ENCODE assay signal across 11 mouse cellular contexts in the genomic region with DNA sequence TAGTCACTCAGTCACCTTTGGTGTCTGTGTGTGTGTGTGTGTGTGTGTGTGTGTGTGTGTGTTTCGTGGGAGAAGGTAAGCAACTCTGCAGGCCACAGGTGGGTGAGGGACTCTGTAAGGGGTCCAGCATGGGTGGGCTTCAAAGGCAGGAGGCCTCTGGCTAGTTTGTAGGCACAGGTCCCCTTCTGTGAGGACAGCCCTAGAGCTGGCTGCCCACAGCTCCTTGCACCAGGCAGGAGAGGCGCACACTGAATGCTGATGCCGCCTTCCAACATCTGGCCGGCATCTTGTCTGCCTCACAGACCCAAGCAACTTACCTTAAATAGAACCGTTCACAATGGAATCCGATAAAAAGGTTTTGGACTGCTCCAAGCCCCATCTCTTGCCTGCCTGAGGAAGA. TPM values are rescaled to one million over a fixed set of nuclear protein-coding genes. Genes with fewer than 3 reads are reported as not detected.
DNase-seq lines count a peak whose midpoint lies in the region; ATAC-seq and TF ChIP-seq lines count a peak whose summit lies in the region.
"Had no signal": no experiment of that assay in that cellular context is flagged by ENCODE, and none has a peak within 500 bp of the region (broad histone marks: within the 10 kb centered on the region; RNA-seq: fewer than 3 reads in every experiment).

No protein-coding gene starts in this region.

- intact Hi-C loops in gastrocnemius, adult 2 months (cut with DNase I) = loop anchor here (5.0 kb wide), 2 partner anchors 67 to 192 kb away; a partner anchor contains a TSS

- no peak overlapping the region for H3K9ac ChIP-seq in kidney, postnatal 0 days (ENCODE audit: low read depth, low read length)
- H3K9ac ChIP-seq in embryonic facial prominence, embryonic 12.5 days = no peak overlapping the region
- H3K9ac ChIP-seq in limb, embryonic 13.5 days = peak overlapping the region; percentile 39; the same call in 1 of the 2 replicates
- H3K9ac ChIP-seq: hindbrain, embryonic 15.5 days; liver, embryonic 15.5 days had no signal

- no peak overlapping the region; the same call in 1 of the 2 replicates for H3K4me3 ChIP-seq in gastrocnemius, adult 2 months
- H3K4me3 ChIP-seq in kidney, postnatal 0 days (replicated peaks; ENCODE audit: low read depth, low read length) = no peak overlapping the region
- no peak overlapping the region for H3K4me3 ChIP-seq in embryonic facial prominence, embryonic 12.5 days
- H3K4me3 ChIP-seq in limb, embryonic 13.5 days = no peak overlapping the region
- H3K4me3 ChIP-seq: erythroblast, embryonic 14.5 days; hindbrain, embryonic 15.5 days; liver, embryonic 15.5 days had no signal

- TF ChIP-seq CTCF in gastrocnemius, adult 2 months (IDR thresholded peaks at IDR 0.05) = no peak
- TF ChIP-seq CTCF in kidney, postnatal 0 days (IDR thresholded peaks at IDR 0.05; ENCODE audit: low read depth) = no peak

- DNase-seq in gastrocnemius, adult 2 months = no peak
- no peak for DNase-seq in gastrocnemius, adult 8-10 months (ENCODE audit: low spot score in 2 of 2)
- DNase-seq in kidney, postnatal 0 days (ENCODE audit: low spot score) = no peak
- no peak for DNase-seq in kidney, adult 9 months
- no peak for DNase-seq in layer of hippocampus, postnatal 25 days (ENCODE audit: extremely low spot score in 1 of 2, low spot score in 1 of 2)
- no peak for DNase-seq in urinary bladder, postnatal 10 days (ENCODE audit: low spot score)

- peak overlapping the region; percentile 79 for H3K27ac ChIP-seq in gastrocnemius, adult 2 months
- H3K27ac ChIP-seq in kidney, postnatal 0 days = peak overlapping the region; percentile 88
- peak overlapping the region; percentile 58; the same call in 1 of the 2 replicates for H3K27ac ChIP-seq in embryonic facial prominence, embryonic 12.5 days
- peak overlapping the region; percentile 81 for H3K27ac ChIP-seq in limb, embryonic 13.5 days
- H3K27ac ChIP-seq: liver, embryonic 15.5 days had no signal

- H3K4me2 ChIP-seq in kidney, postnatal 0 days (ENCODE audit: low read length) = no peak overlapping the region
- H3K4me2 ChIP-seq in embryonic facial prominence, embryonic 12.5 days (replicated peaks) = no peak overlapping the region
- peak overlapping the region; percentile 39 for H3K4me2 ChIP-seq in limb, embryonic 13.5 days (replicated peaks)
- H3K4me2 ChIP-seq: liver, embryonic 15.5 days had no signal

- no peak for ATAC-seq in kidney, postnatal 0 days (replicated peaks; ENCODE audit: low FRiP score, low read depth)
- ATAC-seq in embryonic facial prominence, embryonic 12.5 days (ENCODE audit: insufficient number of reproducible peaks, insufficient read depth, low FRiP score, low TSS enrichment) = no peak
- ATAC-seq in limb, embryonic 13.5 days (ENCODE audit: low FRiP score, low read depth) = no peak

- no peaks in the 10 kb centered on the region for H3K27me3 ChIP-seq in kidney, postnatal 0 days (ENCODE audit: insufficient read depth, low read length)
- no peaks in the 10 kb centered on the region for H3K27me3 ChIP-seq in embryonic facial prominence, embryonic 12.5 days
- no peaks in the 10 kb centered on the region for H3K27me3 ChIP-seq in limb, embryonic 13.5 days
- H3K27me3 ChIP-seq: hindbrain, embryonic 15.5 days had no signal

- peaks cover 36% of the 10 kb centered on the region for H3K4me1 ChIP-seq in kidney, postnatal 0 days (replicated peaks; ENCODE audit: insufficient read depth, low read length)
- peaks cover 67% of the 10 kb centered on the region for H3K4me1 ChIP-seq in embryonic facial prominence, embryonic 12.5 days
- H3K4me1 ChIP-seq in limb, embryonic 13.5 days = peaks cover 77% of the 10 kb centered on the region

- no peaks in the 10 kb centered on the region for H3K9me3 ChIP-seq in kidney, postnatal 0 days (replicated peaks; ENCODE audit: low read length)
- no peaks in the 10 kb centered on the region for H3K9me3 ChIP-seq in embryonic facial prominence, embryonic 12.5 days
- H3K9me3 ChIP-seq in limb, embryonic 13.5 days = no peaks in the 10 kb centered on the region
- H3K9me3 ChIP-seq: hindbrain, embryonic 15.5 days; liver, embryonic 15.5 days had no signal

- peaks cover 11% of the 10 kb centered on the region for H3K36me3 ChIP-seq in kidney, postnatal 0 days (ENCODE audit: insufficient read depth, low read length)
- peaks cover 17% of the 10 kb centered on the region for H3K36me3 ChIP-seq in embryonic facial prominence, embryonic 12.5 days
- peaks cover 21% of the 10 kb centered on the region for H3K36me3 ChIP-seq in limb, embryonic 13.5 days
- H3K36me3 ChIP-seq: hindbrain, embryonic 15.5 days had no signal

- WGBS in kidney, postnatal 0 days = 63% methylated on average over 6 of the region's 6 CpGs
- WGBS in embryonic facial prominence, embryonic 12.5 days = 53% methylated on average over 6 of the region's 6 CpGs
- whole genome bisulfite sequencing in limb, embryonic 13.5 days = 34% methylated on average over 6 of the region's 6 CpGs

RNA-seq across cellular contexts. Expression of a gene that starts 12.2 kb away (rescaled TPM):
- under 1 TPM in 1 of 2 experiments, not detected in 1; 0.26 TPM for total RNA-seq in gastrocnemius, adult 2 months (2021)
- total RNA-seq in gastrocnemius, adult 8-10 months (2022) = under 1 TPM in 1 of 4 experiments, not detected in 3; 0.59 TPM
- polyA plus RNA-seq in kidney, postnatal 0 days (2015; fragmentation: Nextera tagmentation; extraction: Ambion mirVana) = 19.1 and 19.6 TPM in 2 replicates
- 2.2 and 3.7 TPM in 2 replicates for polyA plus RNA-seq in embryonic facial prominence, embryonic 12.5 days (2016; fragmentation: Nextera tagmentation; extraction: Ambion mirVana)
- 2.8 and 5.9 TPM in 2 replicates for polyA plus RNA-seq in limb, embryonic 13.5 days (2015; fragmentation: Nextera tagmentation; extraction: Ambion mirVana)
- 1 to 10 TPM; 2.8 to 5.6 TPM for total RNA-seq in layer of hippocampus, postnatal 25 days (2021)
- polyA plus RNA-seq: erythroblast, embryonic 14.5 days; liver, embryonic 15.5 days had no signal

RNA-seq across cellular contexts. Expression of a gene that starts 12.6 kb away (rescaled TPM):
- not detected for total RNA-seq in gastrocnemius, adult 2 months (2021)
- total RNA-seq in gastrocnemius, adult 8-10 months (2022) = not detected
- 0.11 and 0.54 TPM in 2 replicates for polyA plus RNA-seq in kidney, postnatal 0 days (2015; fragmentation: Nextera tagmentation; extraction: Ambion mirVana)
- 0.13 TPM in 1 of 2 replicates, not detected in the other for polyA plus RNA-seq in embryonic facial prominence, embryonic 12.5 days (2016; fragmentation: Nextera tagmentation; extraction: Ambion mirVana)
- polyA plus RNA-seq in limb, embryonic 13.5 days (2015; fragmentation: Nextera tagmentation; extraction: Ambion mirVana) = 0.32 and 0.38 TPM in 2 replicates
- 1 to 10 TPM; 5.3 to 8.2 TPM for total RNA-seq in layer of hippocampus, postnatal 25 days (2021)
- polyA plus RNA-seq: erythroblast, embryonic 14.5 days; liver, embryonic 15.5 days had no signal

RNA-seq across cellular contexts. Expression of a gene that starts 40.9 kb away (rescaled TPM):
- 10 to 100 TPM; 10.5 to 15.0 TPM for total RNA-seq in gastrocnemius, adult 2 months (2021)
- total RNA-seq in gastrocnemius, adult 8-10 months (2022) = 1 to 10 TPM; 2.5 to 7.8 (median 4.8) TPM
- polyA plus RNA-seq in kidney, postnatal 0 days (2015; fragmentation: Nextera tagmentation; extraction: Ambion mirVana) = 3.4 and 4.2 TPM in 2 replicates
- 2.6 and 2.7 TPM in 2 replicates for polyA plus RNA-seq in embryonic facial prominence, embryonic 12.5 days (2016; fragmentation: Nextera tagmentation; extraction: Ambion mirVana)
- polyA plus RNA-seq in limb, embryonic 13.5 days (2015; fragmentation: Nextera tagmentation; extraction: Ambion mirVana) = 2.4 and 2.6 TPM in 2 replicates
- total RNA-seq in layer of hippocampus, postnatal 25 days (2021) = 1 to 10 TPM; 3.0 to 6.0 TPM

Comparison
In these comparisons a context has a peak if more than half of its experiments do, and no peak if none do; other contexts are left out.
1. RNA of a gene that starts 12.6 kb away (total RNA-seq): 5.3 to 8.2 TPM in layer of hippocampus, postnatal 25 days; not detected in gastrocnemius, adult 2 months and not detected in gastrocnemius, adult 8-10 months; every median in the first group is over 4 times any median in the second.
2. Peak in every context shown above with its lines, with median percentiles within 50 percentile points of each other: H3K27ac ChIP-seq.